Mouse (Mus musculus) gastrocnemius, postnatal 10 days (tissue): ENCODE measurements around the gene Pias1. TPM values are rescaled to one million over a fixed set of nuclear protein-coding genes. Genes with fewer than 3 reads are reported as not detected.
A peak's percentile ranks its signal among the peaks of the same experiment; 100 is the strongest.
"Not testable (repeated sequence)": the region's sequence is repeated elsewhere in the genome, so short reads cannot be mapped to it uniquely, and the experiment has no call there.

ENCODE experiments used
- DNase-seq: peaks from one replicate; pipeline ENCODE4 v3.0.0; 2021; ENCODE audit warnings: mixed read lengths
- total RNA-seq, 2 experiments: library from RNA; stranded (reverse); gene quantifications; 2 replicates each; pipeline ENCODE4 v1.2.3; 2021

The Pias1 gene
- total RNA-seq, 2 experiments from 2014 or later, result 17.1 to 23.5 TPM

GRCm38 (mm10) chr9:62940966-62941365, 46.8 kb downstream of the Pias1 start:
- no peak for DNase-seq

GRCm38 (mm10) chr9:62935854-62936253, 51.9 kb downstream of the Pias1 start:
- DNase-seq, result no peak

DNA sequence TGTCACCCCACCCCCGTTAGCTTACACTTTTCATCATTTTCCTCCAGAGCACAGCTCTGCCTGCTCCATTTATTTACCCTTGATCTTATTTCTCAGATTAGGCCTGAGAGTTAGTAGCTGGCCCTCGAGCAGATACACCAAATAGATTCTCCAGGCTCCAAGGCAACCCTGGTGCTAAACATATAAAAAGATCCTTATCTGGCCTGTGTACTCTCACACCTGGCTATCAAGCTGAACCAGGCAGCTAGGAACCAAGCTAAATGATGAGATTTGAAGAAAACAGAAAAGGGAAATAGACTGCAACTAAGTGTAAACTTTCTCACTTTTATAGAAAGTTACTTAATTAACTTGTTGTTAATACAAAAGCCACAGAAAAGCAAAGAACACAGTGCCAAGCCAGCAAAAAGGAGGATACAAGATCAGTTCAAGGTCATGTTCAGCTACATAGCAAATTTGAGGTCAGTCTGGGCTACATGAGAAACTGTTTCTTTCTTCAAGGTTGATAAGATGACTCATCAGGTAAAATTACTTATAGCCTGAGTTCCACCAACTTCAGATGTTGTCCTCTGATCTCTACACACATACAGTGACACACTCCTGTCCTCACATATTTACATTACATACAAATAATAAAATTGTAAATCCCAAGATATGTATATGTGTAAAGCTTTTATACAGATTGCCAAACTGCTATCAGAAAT, 52.9 kb downstream of the Pias1 start:
- DNase-seq, result no peak

DNA sequence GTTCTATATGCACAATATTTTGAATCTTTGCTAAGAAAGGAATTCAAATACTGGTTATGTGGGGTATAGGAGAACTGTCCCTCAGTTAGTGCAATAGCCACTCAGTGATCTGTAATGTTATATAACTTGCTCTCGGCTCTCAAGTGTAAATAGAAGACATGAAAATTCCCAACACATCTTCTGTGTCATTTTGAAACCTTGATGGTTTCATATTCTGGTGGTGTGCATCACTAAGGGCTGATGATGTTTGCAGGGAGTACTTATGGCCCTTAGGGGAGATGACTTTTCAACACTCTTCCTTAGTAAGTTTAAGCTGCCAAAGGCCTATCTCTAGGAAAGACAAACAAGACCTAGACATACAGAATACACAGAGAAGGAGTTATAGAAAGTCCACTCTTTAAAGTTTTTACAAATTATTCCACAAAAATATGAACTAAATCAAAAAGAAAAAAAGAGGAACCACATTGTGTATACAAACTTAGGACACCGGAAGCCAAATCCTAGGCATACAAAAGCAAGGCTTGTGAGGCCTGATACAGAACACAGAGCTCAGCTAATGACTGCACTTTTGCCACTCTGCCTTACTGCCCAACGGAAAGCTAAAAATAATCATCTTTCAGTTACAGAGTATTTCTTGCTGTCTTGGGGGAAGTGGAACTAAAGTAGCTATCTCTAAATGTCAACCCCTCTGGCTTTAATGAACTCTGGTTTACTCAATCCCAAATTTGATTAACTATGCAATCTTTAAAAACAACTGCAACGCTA, 55.0 kb downstream of the Pias1 start:
- DNase-seq, result no peak

GRCm38 (mm10) chr9:62924886-62925610, 62.7 kb downstream of the Pias1 start:
- no peak for DNase-seq

DNA sequence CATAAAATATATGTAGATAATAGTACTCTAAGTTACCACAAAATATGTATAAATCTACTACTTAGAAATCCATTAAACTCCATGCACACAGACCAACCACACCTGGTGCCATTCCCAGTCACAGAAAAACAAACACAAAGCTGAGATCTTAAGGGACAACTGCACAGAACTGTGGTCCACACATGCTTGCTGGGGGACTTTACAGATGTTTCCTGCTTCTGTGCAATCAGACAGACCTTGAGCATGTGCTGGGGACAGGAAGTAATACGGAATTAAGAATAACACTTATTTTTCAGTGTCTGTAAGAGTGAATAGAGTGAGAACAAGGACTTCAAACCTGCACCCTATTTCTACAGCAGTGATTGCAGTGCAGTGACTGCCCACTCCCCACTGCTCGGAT, 66.8 kb downstream of the Pias1 start:
- DNase-seq, result no peak

DNA sequence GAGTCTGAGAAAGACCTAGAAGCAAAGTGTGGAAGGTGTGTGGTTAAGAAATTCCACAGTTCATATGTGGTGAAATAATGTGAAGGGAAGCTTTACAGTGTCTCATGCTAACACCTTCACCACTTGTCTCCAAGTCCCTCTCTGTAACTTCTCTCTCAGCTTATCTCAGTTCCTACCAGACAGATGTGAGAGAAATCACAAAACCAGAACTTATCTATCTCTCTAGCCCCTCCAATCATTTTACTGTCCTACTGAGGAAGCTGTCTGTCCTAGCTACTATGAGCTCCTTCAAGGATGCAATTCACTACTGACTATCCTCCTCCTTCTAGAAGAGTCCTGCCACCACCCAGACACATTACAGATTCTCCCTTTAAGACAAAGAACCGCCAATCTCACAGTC, 70.7 kb downstream of the Pias1 start:
- no peak for DNase-seq

GRCm38 (mm10) chr9:62913390-62914069, 74.2 kb downstream of the Pias1 start:
- no peak for DNase-seq

DNA sequence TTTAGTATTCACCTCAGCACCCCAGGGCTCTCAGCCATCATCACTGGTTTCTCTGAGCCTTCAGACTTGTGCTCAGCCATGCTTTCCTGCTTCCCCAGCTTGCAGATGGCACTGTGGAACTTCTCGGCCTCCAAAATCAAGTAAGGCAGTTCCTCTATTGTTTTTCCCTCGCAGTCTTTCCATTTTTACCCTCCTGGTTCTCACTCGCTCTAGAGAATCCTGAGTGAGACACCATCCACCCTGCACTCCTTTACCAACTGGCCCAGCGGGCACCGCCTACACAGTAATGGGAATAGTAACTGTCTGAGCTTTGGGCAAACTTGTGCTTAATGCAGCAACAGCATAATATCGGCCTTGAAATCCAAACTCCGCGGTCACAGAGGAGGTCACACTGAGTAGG, 82.7 kb downstream of the Pias1 start:
- DNase-seq, result no peak

- no peak for DNase-seq
Observed at GRCm38 (mm10) chr9:62903841-62904240, 83.9 kb downstream of the Pias1 start.

DNA sequence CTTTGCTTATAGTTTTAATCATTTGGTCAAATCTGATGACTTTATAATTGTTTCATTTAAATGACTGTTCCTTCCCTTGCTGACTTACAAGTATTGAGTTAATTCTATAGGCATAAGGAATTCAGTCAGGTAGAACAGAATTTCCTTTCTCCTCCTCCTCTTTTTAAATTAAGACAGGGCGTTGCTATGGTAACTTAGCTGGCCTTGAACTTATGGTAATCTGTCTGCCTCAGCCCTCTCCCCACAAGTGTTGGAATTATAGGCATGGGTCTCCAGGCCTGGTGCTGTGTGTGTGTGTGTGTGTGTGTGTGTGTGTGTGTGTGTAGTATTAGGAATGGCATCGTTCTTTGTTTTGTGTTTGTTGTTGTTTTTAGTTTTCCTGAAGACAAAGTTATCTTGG, 86.0 kb downstream of the Pias1 start:
- no peak for DNase-seq

DNA sequence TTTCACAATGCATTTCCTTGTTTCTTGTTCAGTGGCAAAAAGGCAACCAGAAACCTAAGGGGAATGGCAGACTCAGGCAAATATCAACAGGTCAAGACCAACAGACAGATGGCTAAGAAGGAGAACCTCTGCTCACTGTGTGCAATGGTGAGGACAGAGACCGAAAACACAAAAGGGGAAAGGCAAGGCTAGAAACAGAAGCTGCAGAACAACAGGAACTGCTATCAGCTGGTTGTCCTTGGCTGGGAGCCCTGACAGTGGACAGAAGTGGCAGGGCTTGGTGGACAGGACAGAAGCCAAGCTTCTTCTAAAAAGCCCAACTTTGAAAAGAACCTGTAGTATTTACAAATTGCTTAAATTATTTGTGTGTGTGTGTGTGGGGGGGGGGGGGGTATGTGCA, 93.2 kb downstream of the Pias1 start:
- DNase-seq, result no peak

DNA sequence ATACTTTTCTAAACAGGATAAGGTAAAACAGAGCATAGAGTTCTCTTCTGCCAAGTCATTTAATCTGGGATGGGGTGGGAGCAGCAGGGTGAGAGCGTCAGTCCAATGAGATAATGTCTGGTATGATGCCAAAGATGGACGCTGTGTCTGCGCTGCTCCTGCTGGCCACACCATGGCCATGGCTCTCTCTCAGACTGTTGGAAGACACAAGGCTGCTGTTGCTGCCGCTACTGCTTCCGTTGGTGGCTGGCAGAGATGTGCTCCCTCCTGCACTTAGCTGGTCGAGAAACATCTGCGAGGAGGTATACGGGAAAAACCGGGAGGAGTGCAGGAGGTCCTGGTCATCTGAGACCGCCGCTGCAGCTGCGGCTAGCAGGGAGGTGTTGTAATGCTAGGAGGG, 105.9 kb downstream of the Pias1 start:
- peak; percentile 32 for DNase-seq

DNA sequence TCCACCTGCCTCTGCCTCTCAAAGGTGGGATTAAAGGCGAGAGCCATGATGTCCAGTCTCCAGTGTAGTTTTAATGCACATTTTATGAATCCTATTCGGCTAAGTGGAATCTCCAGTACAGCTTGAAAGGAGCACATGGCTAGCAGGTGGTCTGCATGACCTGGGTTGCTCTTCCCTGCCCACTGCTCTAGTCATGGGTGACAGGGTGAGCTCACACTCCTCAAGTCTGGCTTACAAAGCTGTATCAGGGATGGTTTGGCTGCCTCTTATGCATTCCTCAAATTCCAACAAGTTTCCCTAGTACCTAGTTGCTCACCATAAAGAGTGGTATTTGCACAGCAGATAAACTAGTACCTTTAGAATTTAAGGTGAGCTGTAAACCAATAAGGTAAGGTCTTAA, 109.9 kb downstream of the Pias1 start:
- DNase-seq, result no peak

GRCm38 (mm10) chr9:62876966-62877616, 110.6 kb downstream of the Pias1 start:
- DNase-seq, result no peak

- DNase-seq, result no peak
Observed at GRCm38 (mm10) chr9:62870728-62871127, 117.0 kb downstream of the Pias1 start.

DNA sequence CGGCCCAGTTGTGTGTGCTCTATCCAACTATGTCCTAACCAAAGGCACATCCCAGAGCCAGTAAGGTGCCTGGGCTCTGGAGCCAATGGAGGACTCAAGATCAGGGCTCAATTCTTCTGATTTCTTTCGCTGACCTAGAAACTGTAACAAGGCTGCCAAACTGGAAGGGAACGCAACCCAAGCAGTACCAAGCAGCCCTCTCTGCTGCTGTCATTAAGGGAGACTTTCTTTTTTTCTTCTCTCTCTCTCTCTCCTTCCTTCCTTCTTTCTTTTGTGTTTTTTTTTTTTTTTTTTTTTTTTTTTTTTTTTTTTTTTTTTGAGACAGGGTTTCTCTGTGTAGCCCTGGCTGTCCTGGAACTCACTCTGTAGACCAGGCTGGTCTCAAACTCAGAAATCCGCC, 118.5 kb downstream of the Pias1 start:
- not testable (repeated sequence) for DNase-seq

- DNase-seq, result no peak
Observed at GRCm38 (mm10) chr9:62860866-62861265, 126.9 kb downstream of the Pias1 start.

DNA sequence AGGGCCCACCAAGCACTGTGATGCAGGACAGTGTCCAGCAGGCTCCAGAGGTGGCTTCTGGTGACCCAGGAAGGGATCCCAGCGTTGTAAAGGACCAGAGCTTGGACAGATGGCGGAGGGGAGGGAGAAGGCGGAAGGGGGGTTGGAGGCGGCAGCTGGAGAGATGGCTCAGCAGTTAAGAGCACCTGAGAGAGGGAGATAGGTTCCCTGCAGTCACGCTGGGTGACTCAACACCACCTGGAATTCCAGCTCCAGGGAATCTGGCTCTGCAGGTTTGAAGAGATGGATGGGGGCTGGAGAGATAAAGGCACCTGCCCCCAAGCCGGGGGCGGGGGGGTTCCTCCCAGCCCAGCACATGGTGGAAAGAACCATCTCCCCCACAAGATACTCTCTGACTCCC, 127.6 kb downstream of the Pias1 start:
- DNase-seq, result not testable (repeated sequence)

- DNase-seq, result no peak
Observed at GRCm38 (mm10) chr9:62858266-62859019, 129.3 kb downstream of the Pias1 start.

- DNase-seq, result peak; percentile 88
Observed at GRCm38 (mm10) chr9:62857719-62858261, 129.9 kb downstream of the Pias1 start, which contains the start of gene Calml4. Calml4 (plus strand) TSS chr9:62858080.
